Mouse (Mus musculus): ENCODE results near the gene Il15ra. TPM values are rescaled to one million over a fixed set of nuclear protein-coding genes. Genes with fewer than 3 reads are reported as not detected.

The Il15ra gene
- polyA plus RNA-seq, 1 experiment from 2014 or later: 1.5 TPM

GRCm38 (mm10) chr2:11777091-11778068, 72.3 kb downstream of the Il15ra start, which contains the start of the genes Fbh1 and Ankrd16:
TSS of gene Fbh1 (minus strand) at chr2:11777582.
TSS of gene Ankrd16 (plus strand) at chr2:11777876.
- H3K4me2 ChIP-seq (replicated peaks; ENCODE audit: low read depth, low read length): peak within 1 kb of the TSS; percentile 93
- peak within 1 kb of the TSS; percentile 86 for H3K9ac ChIP-seq (ENCODE audit: low read depth, low read length)
- H3K4me3 ChIP-seq (ENCODE audit: low read length): peak within 1 kb of the TSS; percentile 67
- WGBS: under 1% methylated on average over 73 of the region's 73 CpGs
- H3K4me1 ChIP-seq (ENCODE audit: control insufficient read depth, insufficient read depth, low read length): peaks cover 18% of the 10 kb centered on the region
- peak within 1 kb of the TSS; percentile 96 for H3K27ac ChIP-seq (ENCODE audit: low read depth, low read length)
- peak; percentile 97 for ATAC-seq (ENCODE audit: low FRiP score, low TSS enrichment)
- no peaks in the 10 kb centered on the region for H3K9me3 ChIP-seq (ENCODE audit: control insufficient read depth, low read length)
- no peaks in the 10 kb centered on the region for H3K27me3 ChIP-seq (ENCODE audit: control insufficient read depth, insufficient read depth, low read length)
- H3K36me3 ChIP-seq (ENCODE audit: control insufficient read depth, insufficient read depth, low read length): peaks cover 22% of the 10 kb centered on the region

- H3K4me2 ChIP-seq (replicated peaks; ENCODE audit: low read depth, low read length): peak overlapping the region; percentile 93
- H3K9me3 ChIP-seq (ENCODE audit: control insufficient read depth, low read length): no peaks in the 10 kb centered on the region
- H3K27ac ChIP-seq (ENCODE audit: low read depth, low read length): peak overlapping the region; percentile 96
- under 1% methylated on average over 43 of the region's 43 CpGs for WGBS
- peaks cover 18% of the 10 kb centered on the region for H3K4me1 ChIP-seq (ENCODE audit: control insufficient read depth, insufficient read depth, low read length)
- peak; percentile 88 for ATAC-seq (ENCODE audit: low FRiP score, low TSS enrichment)
- peaks cover 30% of the 10 kb centered on the region for H3K36me3 ChIP-seq (ENCODE audit: control insufficient read depth, insufficient read depth, low read length)
- H3K4me3 ChIP-seq (ENCODE audit: low read length): peak overlapping the region; percentile 67
- no peaks in the 10 kb centered on the region for H3K27me3 ChIP-seq (ENCODE audit: control insufficient read depth, insufficient read depth, low read length)
- H3K9ac ChIP-seq (ENCODE audit: low read depth, low read length): peak overlapping the region; percentile 81
Measured at GRCm38 (mm10) chr2:11778087-11778823, 73.2 kb downstream of the Il15ra start.

Other genes with a start within 250 kb of the Il15ra start
- 10.5 and 11.2 TPM in 2 replicates for gene Pfkfb3, start 151.2 kb upstream of the Il15ra start, polyA plus RNA-seq (2014; fragmentation: Nextera tagmentation; extraction: Ambion mirVana)
- gene Rbm17, start 101.1 kb upstream of the Il15ra start, polyA plus RNA-seq (2014; fragmentation: Nextera tagmentation; extraction: Ambion mirVana): 154 and 165 TPM in 2 replicates
- not detected in 2 replicates for gene Gm17490, start 79.0 kb upstream of the Il15ra start, polyA plus RNA-seq (2014; fragmentation: Nextera tagmentation; extraction: Ambion mirVana)
- not detected in 2 replicates for gene Il2ra, start 62.5 kb upstream of the Il15ra start, polyA plus RNA-seq (2014; fragmentation: Nextera tagmentation; extraction: Ambion mirVana)
- 85.1 and 126 TPM in 2 replicates for gene Fbh1, start 72.3 kb downstream of the Il15ra start, polyA plus RNA-seq (2014; fragmentation: Nextera tagmentation; extraction: Ambion mirVana)
- 32.9 and 34.2 TPM in 2 replicates for gene Ankrd16, start 72.6 kb downstream of the Il15ra start, polyA plus RNA-seq (2014; fragmentation: Nextera tagmentation; extraction: Ambion mirVana)